13 mouse cellular contexts compared by ENCODE assay signal in genomic region chr11:84641601-84642000, GRCm38 (mm10).
DNase-seq lines count a peak whose midpoint lies in the region; ATAC-seq and TF ChIP-seq lines count a peak whose summit lies in the region.
"Had no signal": no experiment of that assay in that cellular context is flagged by ENCODE, and none has a peak within 500 bp of the region (broad histone marks: within the 10 kb centered on the region; RNA-seq: fewer than 3 reads in every experiment).

No protein-coding gene starts in this region.

- no peak overlapping the region for H3K9ac ChIP-seq in forebrain, embryonic 12.5 days
- H3K9ac ChIP-seq in forebrain, embryonic 16.5 days (replicated peaks; ENCODE audit: low read depth, low read length): no peak overlapping the region
- H3K9ac ChIP-seq in midbrain, embryonic 11.5 days (ENCODE audit: low read length): no peak overlapping the region
- H3K9ac ChIP-seq in lung, postnatal 0 days (replicated peaks; ENCODE audit: low read depth): no peak overlapping the region
- H3K9ac ChIP-seq: liver, embryonic 13.5 days had no signal

- peak overlapping the region; percentile 86; the same call in 1 of the 2 replicates for H3K4me2 ChIP-seq in forebrain, embryonic 12.5 days
- no peak overlapping the region for H3K4me2 ChIP-seq in forebrain, embryonic 16.5 days (ENCODE audit: low read length)
- peak overlapping the region; percentile 70; the same call in 1 of the 2 replicates for H3K4me2 ChIP-seq in midbrain, embryonic 11.5 days
- no peak overlapping the region for H3K4me2 ChIP-seq in lung, postnatal 0 days (replicated peaks; ENCODE audit: low read depth, low read length)

- no peaks in the 10 kb centered on the region for H3K9me3 ChIP-seq in forebrain, embryonic 12.5 days
- H3K9me3 ChIP-seq in forebrain, embryonic 16.5 days (ENCODE audit: control insufficient read depth, low read length): no peaks in the 10 kb centered on the region
- no peaks in the 10 kb centered on the region for H3K9me3 ChIP-seq in embryonic facial prominence, embryonic 10.5 days
- no peaks in the 10 kb centered on the region for H3K9me3 ChIP-seq in hindbrain, embryonic 10.5 days
- H3K9me3 ChIP-seq in midbrain, embryonic 11.5 days (ENCODE audit: control insufficient read depth, low read length): no peaks in the 10 kb centered on the region
- no peaks in the 10 kb centered on the region for H3K9me3 ChIP-seq in lung, postnatal 0 days (ENCODE audit: low read length)
- H3K9me3 ChIP-seq: liver, embryonic 13.5 days had no signal

- peaks cover 48% of the 10 kb centered on the region for H3K4me1 ChIP-seq in forebrain, embryonic 12.5 days
- H3K4me1 ChIP-seq in forebrain, embryonic 16.5 days (replicated peaks; ENCODE audit: control insufficient read depth, insufficient read depth, low read length): peaks cover 19% of the 10 kb centered on the region
- peaks cover 55% of the 10 kb centered on the region for H3K4me1 ChIP-seq in embryonic facial prominence, embryonic 10.5 days
- peaks cover 43% of the 10 kb centered on the region for H3K4me1 ChIP-seq in hindbrain, embryonic 10.5 days (replicated peaks)
- peaks cover 5% of the 10 kb centered on the region; the same call in 1 of the 2 replicates for H3K4me1 ChIP-seq in midbrain, embryonic 11.5 days (ENCODE audit: control insufficient read depth, insufficient read depth, low read length)
- H3K4me1 ChIP-seq in lung, postnatal 0 days (ENCODE audit: insufficient read depth, low read depth, low read length): no peaks in the 10 kb centered on the region
- H3K4me1 ChIP-seq: liver, embryonic 13.5 days had no signal

- 23% methylated on average over 5 of the region's 5 CpGs for WGBS in forebrain, embryonic 12.5 days
- 22% methylated on average over 5 of the region's 5 CpGs for WGBS in forebrain, embryonic 16.5 days
- WGBS in embryonic facial prominence, embryonic 10.5 days: 17% methylated on average over 5 of the region's 5 CpGs
- WGBS in hindbrain, embryonic 10.5 days: 20% methylated on average over 5 of the region's 5 CpGs
- 19% methylated on average over 5 of the region's 5 CpGs for WGBS in midbrain, embryonic 11.5 days
- WGBS in lung, postnatal 0 days: 18% methylated on average over 5 of the region's 5 CpGs

- H3K36me3 ChIP-seq in forebrain, embryonic 12.5 days (replicated peaks): no peaks in the 10 kb centered on the region
- no peaks in the 10 kb centered on the region for H3K36me3 ChIP-seq in forebrain, embryonic 16.5 days (ENCODE audit: control insufficient read depth, insufficient read depth)
- H3K36me3 ChIP-seq in embryonic facial prominence, embryonic 10.5 days (replicated peaks): no peaks in the 10 kb centered on the region
- H3K36me3 ChIP-seq in hindbrain, embryonic 10.5 days: no peaks in the 10 kb centered on the region
- H3K36me3 ChIP-seq in midbrain, embryonic 11.5 days (ENCODE audit: control insufficient read depth, insufficient read depth, low read length): no peaks in the 10 kb centered on the region
- no peaks in the 10 kb centered on the region for H3K36me3 ChIP-seq in lung, postnatal 0 days (ENCODE audit: insufficient read depth, low read length)
- H3K36me3 ChIP-seq: liver, embryonic 13.5 days had no signal

- no peak overlapping the region; the same call in 1 of the 2 replicates for H3K4me3 ChIP-seq in forebrain, embryonic 12.5 days (replicated peaks)
- no peak overlapping the region for H3K4me3 ChIP-seq in forebrain, embryonic 16.5 days (replicated peaks; ENCODE audit: low read length)
- H3K4me3 ChIP-seq in embryonic facial prominence, embryonic 10.5 days: peak overlapping the region; percentile 66
- H3K4me3 ChIP-seq in hindbrain, embryonic 10.5 days: peak overlapping the region; percentile 64
- H3K4me3 ChIP-seq in midbrain, embryonic 11.5 days (ENCODE audit: low read depth, low read length): no peak overlapping the region
- no peak overlapping the region for H3K4me3 ChIP-seq in lung, postnatal 0 days (ENCODE audit: low read depth, low read length)

- no peak for TF ChIP-seq EP300 in lung, postnatal 0 days (IDR thresholded peaks at IDR 0.05)

- DNase-seq in embryonic facial prominence, embryonic 10.5 days (ENCODE audit: low spot score): no peak
- DNase-seq in hindbrain, embryonic 10.5 days (ENCODE audit: low spot score): no peak
- DNase-seq in midbrain, embryonic 11.5 days (ENCODE audit: low spot score, missing footprints): no peak
- DNase-seq in embryo, embryonic 11 days: no peak
- no peak for DNase-seq in lung, postnatal 0 days (ENCODE audit: low spot score)
- no peak for DNase-seq in left cerebral cortex, adult 11 months (ENCODE audit: low spot score)
- DNase-seq: gastrocnemius, postnatal 25 days; liver, embryonic 13.5 days; lung, postnatal 4 days; thymus, postnatal 36 days had no signal

- TF ChIP-seq CTCF in lung, postnatal 0 days (IDR thresholded peaks at IDR 0.05): no peak

- H3K27me3 ChIP-seq in forebrain, embryonic 12.5 days: peaks cover 76% of the 10 kb centered on the region
- H3K27me3 ChIP-seq in forebrain, embryonic 16.5 days (replicated peaks; ENCODE audit: control insufficient read depth, insufficient read depth, low read length): peaks cover 16% of the 10 kb centered on the region
- peaks cover 93% of the 10 kb centered on the region for H3K27me3 ChIP-seq in embryonic facial prominence, embryonic 10.5 days (replicated peaks; ENCODE audit: low read depth, poor library complexity, severe bottlenecking)
- H3K27me3 ChIP-seq in hindbrain, embryonic 10.5 days (ENCODE audit: insufficient read depth, poor library complexity, severe bottlenecking): peaks cover 91% of the 10 kb centered on the region
- peaks cover 27% of the 10 kb centered on the region for H3K27me3 ChIP-seq in midbrain, embryonic 11.5 days (ENCODE audit: control insufficient read depth, insufficient read depth, low read length)
- H3K27me3 ChIP-seq in lung, postnatal 0 days (replicated peaks; ENCODE audit: insufficient read depth, low read length): peaks cover 18% of the 10 kb centered on the region

- no peak overlapping the region for H3K27ac ChIP-seq in forebrain, embryonic 12.5 days
- no peak overlapping the region for H3K27ac ChIP-seq in forebrain, embryonic 16.5 days (ENCODE audit: low read length)
- H3K27ac ChIP-seq in embryonic facial prominence, embryonic 10.5 days (replicated peaks): peak overlapping the region; percentile 88; the same call in 1 of the 2 replicates
- H3K27ac ChIP-seq in hindbrain, embryonic 10.5 days: peak overlapping the region; percentile 92; the same call in 1 of the 2 replicates
- no peak overlapping the region for H3K27ac ChIP-seq in midbrain, embryonic 11.5 days (ENCODE audit: low read depth, low read length)
- H3K27ac ChIP-seq in lung, postnatal 0 days (ENCODE audit: low read length): no peak overlapping the region
- H3K27ac ChIP-seq: liver, embryonic 13.5 days had no signal

- no peak for ATAC-seq in forebrain, embryonic 12.5 days (ENCODE audit: low FRiP score)
- no peak for ATAC-seq in forebrain, embryonic 16.5 days
- ATAC-seq in midbrain, embryonic 11.5 days (ENCODE audit: low FRiP score): no peak
- no peak for ATAC-seq in lung, postnatal 0 days
- ATAC-seq: Patski had no signal

Comparison
In these comparisons a context has a peak if more than half of its experiments do, and no peak if none do; other contexts are left out.
1. H3K4me2 ChIP-seq: peak in forebrain, embryonic 12.5 days (single experiment) and midbrain, embryonic 11.5 days (single experiment); none in forebrain, embryonic 16.5 days (single experiment) and lung, postnatal 0 days (single experiment).
2. H3K27ac ChIP-seq: peak in embryonic facial prominence, embryonic 10.5 days (single experiment) and hindbrain, embryonic 10.5 days (single experiment); none in forebrain, embryonic 12.5 days (single experiment), forebrain, embryonic 16.5 days (single experiment), midbrain, embryonic 11.5 days (single experiment) and lung, postnatal 0 days (single experiment).
3. H3K4me3 ChIP-seq: peak in embryonic facial prominence, embryonic 10.5 days (single experiment) and hindbrain, embryonic 10.5 days (single experiment); none in forebrain, embryonic 12.5 days (single experiment), forebrain, embryonic 16.5 days (single experiment), midbrain, embryonic 11.5 days (single experiment) and lung, postnatal 0 days (single experiment).